Mouse (Mus musculus) neutrophil, adult 5-6 weeks (primary cell): ENCODE results near the gene Scgn. TPM values are rescaled to one million over a fixed set of nuclear protein-coding genes. Genes with fewer than 3 reads are reported as not detected.

Experiments used
- ATAC-seq: fragments of 151-379, 151-347 bp; 2 replicates; pipeline ENCODE4 v1.8.0; 2017; ENCODE audit warnings: mild to moderate bottlenecking, moderate TSS enrichment; ENCODE audit not compliant: insufficient number of reproducible peaks, poor library complexity, low FRiP score, severe bottlenecking; ENCODE audit errors: extremely low read depth
- total RNA-seq: library from RNA; stranded (forward); fragments of 200-1000 nt; gene quantifications from 2 replicates; pipeline ENCODE4 v1.2.3, GENCODE M21; 2017

Gene Scgn
- total RNA-seq = not detected in 2 replicates

DNA sequence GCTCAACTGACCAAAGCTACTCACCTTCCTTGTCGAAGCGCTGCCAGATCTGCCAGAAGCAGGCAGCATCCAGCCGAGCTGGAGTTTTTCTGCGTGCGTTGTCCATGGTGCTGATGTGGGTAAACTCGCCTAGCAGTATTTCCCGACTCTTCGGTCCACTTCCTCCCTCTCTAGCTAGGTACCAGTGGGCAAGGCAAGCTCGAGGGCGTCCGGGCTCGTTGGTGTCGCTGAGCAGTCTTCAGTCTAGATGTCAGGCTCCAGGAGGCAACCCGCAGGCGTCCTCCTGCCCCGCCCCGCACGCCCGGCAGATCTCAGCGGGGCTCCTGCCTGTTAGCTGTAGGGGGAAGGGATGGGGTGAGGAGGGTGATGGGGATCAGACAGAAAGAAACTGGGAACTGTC lies at the start of gene Scgn:
TSS of gene Scgn (minus strand) at position 287 of the 400 bp plus-strand sequence.
- no peak for ATAC-seq

DNA sequence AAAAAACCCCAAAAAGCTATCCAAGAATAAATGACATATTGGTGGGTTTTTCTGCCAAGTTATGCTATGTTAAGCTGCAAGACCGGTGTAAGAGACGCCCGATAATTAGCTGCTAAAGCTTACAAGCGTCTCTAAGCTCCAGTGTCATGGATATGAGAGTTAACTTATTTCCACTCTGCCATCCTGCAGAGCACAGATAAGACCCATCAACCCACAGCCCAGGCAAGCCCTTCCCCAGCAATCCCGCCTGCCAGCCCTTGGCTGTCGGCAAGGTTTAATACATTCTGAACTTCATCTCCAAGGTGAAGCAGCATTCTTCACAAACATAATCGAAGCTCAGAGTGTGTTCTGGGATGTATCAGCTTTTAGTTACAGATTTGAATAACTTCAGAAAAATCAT lies 49.2 kb upstream of the Scgn start:
- ATAC-seq = no peak

DNA sequence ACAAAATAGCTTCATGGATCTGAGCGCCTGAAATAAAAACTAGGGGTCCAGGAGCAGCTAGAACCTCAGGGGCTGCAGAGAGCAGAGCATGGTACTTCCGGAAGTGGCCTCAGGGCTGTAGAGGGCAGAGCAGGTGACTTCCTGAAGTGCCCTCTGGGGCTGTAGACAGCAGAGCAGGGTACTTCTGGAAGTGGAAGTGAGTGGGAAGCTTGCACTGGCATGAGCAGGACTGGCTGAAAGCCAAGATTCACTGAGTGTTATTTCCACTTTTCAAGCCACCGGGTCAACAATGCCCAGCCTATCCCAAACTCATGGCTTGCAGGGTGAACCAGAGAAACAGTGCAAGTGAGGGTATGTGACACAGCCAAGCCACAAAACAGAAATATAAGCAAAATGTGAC lies 46.5 kb upstream of the Scgn start:
- no peak for ATAC-seq

- ATAC-seq = no peak
Measured at GRCm38 (mm10) chr13:24036150-24036549, 45.1 kb upstream of the Scgn start.

- ATAC-seq = no peak
Measured at GRCm38 (mm10) chr13:24027191-24028170, 36.5 kb upstream of the Scgn start.

- no peak for ATAC-seq
Measured at GRCm38 (mm10) chr13:24018515-24018914, 27.5 kb upstream of the Scgn start.

DNA sequence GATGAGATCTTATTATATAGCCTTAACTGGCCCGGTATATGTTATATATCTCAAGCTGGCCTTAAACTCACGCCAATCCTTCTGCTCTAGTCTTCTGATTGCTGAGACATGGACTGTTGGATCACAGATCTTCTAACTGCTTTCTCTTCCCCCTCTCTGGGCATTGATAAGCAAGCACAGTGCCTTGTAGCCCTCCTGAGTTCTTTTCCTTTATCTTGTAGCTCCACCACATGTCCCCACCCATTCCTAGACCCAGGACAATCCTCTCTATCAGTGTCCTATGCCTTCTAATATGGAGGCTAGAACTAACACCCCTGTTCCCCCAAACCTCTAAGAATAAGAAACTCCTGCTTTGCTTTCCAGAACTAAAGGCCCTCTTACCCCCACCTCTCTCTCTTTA lies 14.5 kb upstream of the Scgn start:
- ATAC-seq = no peak

DNA sequence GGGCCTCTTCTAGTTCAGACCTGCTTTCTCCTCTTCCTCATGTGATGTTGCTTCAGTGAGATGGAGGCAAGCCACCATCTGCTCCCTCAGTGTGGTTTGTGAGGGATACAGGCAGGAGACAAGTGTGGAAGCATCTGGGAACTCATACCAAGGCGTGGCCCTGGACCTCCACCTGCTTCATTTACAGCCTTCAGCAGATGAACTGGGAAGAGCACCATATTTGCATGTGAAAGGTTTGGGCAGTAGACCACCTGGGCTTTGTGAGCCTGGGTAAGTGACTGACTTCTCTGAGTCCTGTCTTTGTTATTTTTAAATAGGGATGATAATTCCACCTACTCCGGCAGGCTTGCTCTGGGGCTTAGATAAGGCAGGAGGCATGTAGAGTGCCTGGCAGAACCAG lies 10.8 kb upstream of the Scgn start:
- no peak for ATAC-seq

GRCm38 (mm10) chr13:24001081-24001480 lies 10.1 kb upstream of the Scgn start:
- ATAC-seq = no peak

DNA sequence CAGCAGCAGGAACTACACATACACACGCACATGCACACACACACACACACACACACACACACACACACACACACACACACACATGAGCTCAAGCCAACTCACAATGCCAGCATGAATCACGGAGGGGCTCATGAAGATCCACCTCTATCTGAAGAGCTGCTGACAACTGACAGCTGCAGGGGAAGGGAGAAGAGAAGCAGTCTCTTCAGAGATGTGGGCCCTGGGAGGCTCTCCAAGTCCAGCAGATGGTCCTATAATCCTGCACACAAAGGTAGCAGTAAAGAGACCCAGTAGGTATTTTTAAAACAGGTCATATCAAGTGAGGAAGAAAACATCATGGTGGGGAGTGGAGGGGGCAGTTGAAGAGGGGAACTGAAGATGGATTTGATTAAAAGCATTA lies 7.8 kb upstream of the Scgn start:
- ATAC-seq = no peak

- ATAC-seq = no peak
Measured at GRCm38 (mm10) chr13:23994756-23995155, 3.7 kb upstream of the Scgn start.

GRCm38 (mm10) chr13:23994024-23994423 lies 3.0 kb upstream of the Scgn start:
- no peak for ATAC-seq

DNA sequence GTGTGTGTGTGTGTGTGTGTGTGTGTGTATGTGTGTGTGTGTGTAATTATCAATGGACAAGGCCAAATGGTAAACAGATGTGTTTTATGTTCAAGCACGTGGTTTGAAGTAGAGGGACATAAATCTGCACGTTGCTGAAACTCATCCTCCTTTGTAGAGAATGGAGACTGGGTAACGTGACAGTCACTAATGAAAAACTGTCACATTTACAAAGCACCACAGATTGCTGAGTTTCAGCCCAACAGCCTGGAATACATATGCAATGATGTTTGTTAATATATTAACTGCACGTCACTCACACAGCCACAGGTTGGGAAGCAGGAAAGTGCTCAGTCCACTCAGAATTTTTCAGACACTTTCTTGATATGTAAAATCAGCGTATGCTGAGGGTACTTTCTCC lies 563 bp downstream of the Scgn start:
- no peak for ATAC-seq

DNA sequence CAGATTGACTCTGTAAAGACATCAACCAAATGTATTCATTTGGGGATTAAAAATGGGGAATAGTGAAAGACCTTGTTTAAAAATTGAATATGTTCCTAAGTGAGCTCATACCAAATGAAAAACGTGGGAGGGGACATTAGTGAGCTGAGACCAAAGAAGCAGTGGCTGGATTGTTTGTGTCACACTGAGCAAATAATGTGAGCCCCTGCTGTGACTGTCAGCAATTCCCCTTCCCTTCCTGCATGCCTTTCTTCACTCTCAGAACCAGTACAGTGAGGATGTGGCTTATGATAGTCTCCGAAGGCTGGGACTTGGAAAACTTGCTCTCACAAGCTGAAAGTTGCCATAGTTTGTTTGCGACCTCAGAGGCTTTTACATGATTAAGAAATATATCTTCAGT lies 5.9 kb downstream of the Scgn start:
- ATAC-seq = no peak

DNA sequence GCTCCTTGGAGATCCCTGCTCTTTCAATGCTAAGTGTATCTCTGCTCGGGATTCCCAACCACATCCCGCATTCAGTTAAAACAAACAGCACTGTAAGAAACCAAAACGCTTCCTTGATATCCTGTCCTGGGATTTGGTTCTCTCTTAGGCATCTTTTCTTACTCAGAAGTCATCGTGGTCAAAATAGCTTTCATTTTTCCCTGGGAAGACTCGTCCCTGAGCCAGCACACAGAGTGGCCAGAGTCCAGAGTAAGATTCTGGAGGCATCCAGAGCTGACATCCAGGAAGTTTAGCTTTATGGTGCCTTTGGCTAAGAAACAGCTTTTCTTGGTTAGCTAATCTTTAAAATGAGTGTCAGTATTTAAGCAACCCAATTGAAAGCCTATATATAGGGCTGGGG lies 18.7 kb downstream of the Scgn start:
- no peak for ATAC-seq

GRCm38 (mm10) chr13:23971870-23972269 lies 19.1 kb downstream of the Scgn start:
- ATAC-seq = no peak

DNA sequence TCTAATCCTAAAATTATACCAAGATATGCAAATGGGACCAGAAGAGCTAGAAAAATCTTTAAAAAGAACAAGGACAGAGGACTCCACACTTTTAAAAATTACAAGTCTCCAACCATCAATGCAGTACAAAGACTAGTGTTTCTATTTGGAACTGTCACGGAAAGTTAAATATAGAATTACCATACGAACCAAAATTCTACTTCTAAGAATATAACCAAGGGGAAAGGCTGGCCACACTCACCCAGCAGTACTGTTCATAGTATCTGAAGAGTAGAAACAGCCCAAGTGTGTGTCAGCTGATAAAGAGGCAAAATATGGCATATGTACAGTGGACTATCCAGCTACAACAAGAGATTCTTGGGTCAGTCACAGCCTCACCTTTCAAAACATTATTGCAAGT lies 26.1 kb downstream of the Scgn start:
- no peak for ATAC-seq

DNA sequence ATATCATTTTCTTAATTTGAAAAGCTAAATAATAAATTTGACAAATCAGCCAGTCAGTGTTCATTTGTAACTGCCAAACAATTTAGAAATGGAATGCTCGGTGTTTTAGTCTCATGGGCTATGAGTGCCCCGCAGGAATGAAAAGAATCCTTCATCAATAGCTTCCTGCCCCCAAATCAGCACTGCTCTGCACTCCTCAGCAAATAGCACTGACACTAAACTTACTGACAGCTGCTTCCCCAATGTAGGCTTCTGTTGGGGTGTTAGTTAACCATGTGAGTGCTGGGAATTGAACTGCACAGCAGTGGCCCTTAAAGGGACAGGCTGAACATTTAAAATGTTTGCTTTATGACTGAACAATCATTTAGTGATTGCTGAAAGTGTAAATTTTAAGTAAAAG lies 31.2 kb downstream of the Scgn start:
- ATAC-seq = no peak

- peak; percentile 87 for ATAC-seq
Measured at GRCm38 (mm10) chr13:23950928-23951327, 40.1 kb downstream of the Scgn start.

DNA sequence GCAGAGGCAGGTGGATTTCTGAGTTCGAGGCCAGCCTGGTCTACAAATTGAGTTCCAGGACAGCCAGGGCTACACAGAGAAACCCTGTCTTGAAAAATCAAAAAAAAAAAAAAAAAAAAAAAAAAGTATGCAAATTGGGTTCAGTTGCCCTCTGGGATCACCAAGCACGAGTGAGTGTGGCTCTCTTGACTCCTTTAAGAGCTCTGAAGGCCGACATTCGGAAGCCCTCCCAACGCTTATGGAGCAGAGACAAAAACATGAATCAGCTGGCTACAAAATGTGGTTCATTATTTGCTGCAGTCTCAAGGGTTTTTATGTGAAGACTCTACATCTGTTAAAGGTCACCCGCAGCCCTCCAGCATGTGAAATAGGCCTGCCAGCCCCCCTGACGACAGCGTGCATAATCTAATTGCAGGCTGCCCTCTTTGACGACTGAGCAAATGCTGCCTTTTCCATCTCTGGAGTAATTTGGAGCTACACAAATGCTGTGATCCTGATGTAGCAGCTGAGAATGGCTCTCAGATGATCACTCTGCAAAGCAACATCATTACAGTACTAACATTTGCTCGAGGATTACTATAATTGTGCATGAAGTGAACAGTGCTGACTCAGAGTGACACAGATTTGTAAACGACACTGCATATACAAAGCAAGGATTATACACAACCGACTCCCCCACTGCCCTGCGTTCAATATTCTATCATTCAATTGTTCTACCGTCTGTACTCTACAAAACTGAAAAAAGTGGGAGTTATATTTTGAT lies 41.3 kb downstream of the Scgn start:
- no peak for ATAC-seq
